In the genomic region with DNA sequence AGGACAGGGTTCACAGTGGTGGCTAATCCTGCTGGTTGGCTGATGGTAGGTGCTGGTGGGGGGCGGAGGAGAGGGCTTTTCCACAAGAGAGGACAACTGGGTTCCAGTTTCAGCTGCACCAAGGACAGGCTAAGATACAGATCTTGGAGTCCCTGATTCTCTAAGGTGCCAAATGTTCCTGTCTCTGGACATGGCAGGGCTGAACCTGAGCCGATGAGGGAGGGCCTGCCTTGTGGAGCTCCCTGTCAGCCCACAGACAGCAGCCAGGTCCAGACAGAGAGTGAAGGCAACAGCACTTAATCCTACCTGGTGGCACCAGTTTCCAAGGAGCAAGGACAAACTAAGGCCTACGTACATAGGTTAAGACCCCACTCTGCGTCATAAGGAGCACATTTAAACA, we compare ENCODE assay signal across 24 mouse cellular contexts.
"Had no signal": no experiment of that assay in that cellular context is flagged by ENCODE, and none has a peak within 500 bp of the region (broad histone marks: within the 10 kb centered on the region; RNA-seq: fewer than 3 reads in every experiment).

No protein-coding gene starts in this region.

- H3K4me3 ChIP-seq: heart, adult 2 months; heart, embryonic 13.5 days; heart, embryonic 15.5 days; hindbrain, embryonic 13.5 days; hindbrain, embryonic 15.5 days; kidney, embryonic 15.5 days; limb, embryonic 12.5 days; liver, embryonic 12.5 days had no signal

- H3K27me3 ChIP-seq: heart, embryonic 13.5 days; heart, embryonic 15.5 days; hindbrain, embryonic 13.5 days; hindbrain, embryonic 15.5 days; kidney, embryonic 15.5 days; limb, embryonic 12.5 days; liver, embryonic 12.5 days had no signal

- H3K9me3 ChIP-seq: heart, embryonic 13.5 days; heart, embryonic 15.5 days; hindbrain, embryonic 13.5 days; hindbrain, embryonic 15.5 days; kidney, embryonic 15.5 days; limb, embryonic 12.5 days; liver, embryonic 12.5 days had no signal

- H3K4me2 ChIP-seq: heart, embryonic 11.5 days; heart, embryonic 13.5 days; heart, embryonic 15.5 days; hindbrain, embryonic 13.5 days; hindbrain, embryonic 15.5 days; kidney, embryonic 15.5 days; limb, embryonic 12.5 days; liver, embryonic 12.5 days had no signal

- DNase-seq: heart, adult 11 months; heart, adult 2 months; heart, postnatal 14 days; heart, postnatal 36 days; kidney, adult 11 months; kidney, adult 2 months; kidney, adult 9 months; kidney, postnatal 14 days; kidney, postnatal 36 days; layer of hippocampus, adult 9-11 months; layer of hippocampus, postnatal 36 days; left cerebral cortex, postnatal 4 days had no signal

- H3K27ac ChIP-seq: heart, adult 2 months; heart, embryonic 13.5 days; heart, embryonic 15.5 days; hindbrain, embryonic 13.5 days; hindbrain, embryonic 15.5 days; hindbrain, postnatal 0 days; kidney, embryonic 15.5 days; kidney, postnatal 0 days; limb, embryonic 12.5 days; liver, embryonic 12.5 days; liver, embryonic 14.5 days had no signal

- H3K9ac ChIP-seq: heart, embryonic 13.5 days; heart, embryonic 15.5 days; hindbrain, embryonic 13.5 days; hindbrain, embryonic 15.5 days; kidney, embryonic 15.5 days; limb, embryonic 12.5 days; liver, embryonic 12.5 days; liver, embryonic 14.5 days had no signal

- H3K4me1 ChIP-seq: heart, embryonic 13.5 days; hindbrain, embryonic 15.5 days; limb, embryonic 12.5 days had no signal

- ATAC-seq: hindbrain, postnatal 0 days; intestine, embryonic 16.5 days; liver, embryonic 12.5 days had no signal
